Mouse (Mus musculus) gastrocnemius, postnatal 10 days (tissue): ENCODE results near the gene Tmem59. TPM values are rescaled to one million over a fixed set of nuclear protein-coding genes. Genes with fewer than 3 reads are reported as not detected.
A peak's percentile ranks its signal among the peaks of the same experiment; 100 is the strongest.

ENCODE experiments used
- DNase-seq: peaks from one replicate; pipeline ENCODE4 v3.0.0; 2021; ENCODE audit warnings: mixed read lengths
- total RNA-seq, 2 experiments: library from RNA; stranded (reverse); gene quantifications; 2 replicates each; pipeline ENCODE4 v1.2.3; 2021

The Tmem59 gene
- total RNA-seq, 2 experiments from 2014 or later: 113 to 119 TPM

DNA sequence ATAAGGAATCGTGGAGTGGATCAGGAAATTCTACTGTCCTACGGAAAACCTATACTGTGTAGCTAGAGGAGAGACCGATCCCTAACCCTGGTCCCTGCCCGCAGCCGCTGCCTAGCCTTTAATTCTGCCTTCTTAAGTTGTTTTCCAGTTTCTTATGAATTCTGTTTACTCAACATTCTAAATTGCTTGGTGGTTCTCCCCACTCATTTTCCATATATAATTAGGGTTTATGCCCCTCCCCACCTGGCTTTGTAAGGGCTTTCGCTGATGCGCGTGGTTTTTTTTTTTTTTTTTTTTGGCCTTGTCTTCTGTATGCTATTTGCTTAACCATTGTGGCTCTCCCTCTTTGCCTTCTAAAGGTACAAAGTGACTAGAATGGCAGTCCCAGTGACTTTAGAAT lies 1.4 kb downstream of the Tmem59 start:
- DNase-seq: no peak

DNA sequence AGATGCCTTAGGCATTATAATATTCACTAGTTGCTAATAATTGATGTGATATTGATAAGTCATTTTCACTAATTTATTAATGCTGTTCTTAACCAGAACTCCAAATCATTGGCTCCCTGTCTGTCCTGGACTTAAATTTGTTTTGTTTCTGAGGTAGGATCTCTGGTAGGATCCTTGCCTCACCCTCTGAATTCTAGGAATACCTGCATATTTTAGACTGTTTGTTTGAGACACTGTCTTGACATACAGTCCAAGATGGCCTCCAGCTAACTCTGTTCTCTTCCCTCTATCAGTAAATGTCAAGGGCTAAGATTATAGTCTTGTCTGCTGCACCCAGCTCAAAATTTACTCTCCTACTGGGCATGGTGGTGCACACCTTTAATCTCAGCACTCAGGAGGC lies 2.5 kb downstream of the Tmem59 start:
- no peak for DNase-seq

GRCm38 (mm10) chr4:107181866-107182265 lies 3.7 kb downstream of the Tmem59 start:
- DNase-seq: no peak

- DNase-seq: no peak
Observed at GRCm38 (mm10) chr4:107182796-107183195, 4.6 kb downstream of the Tmem59 start.

- DNase-seq: no peak
Observed at GRCm38 (mm10) chr4:107183203-107183602, 5.0 kb downstream of the Tmem59 start.

- DNase-seq: no peak
Observed at GRCm38 (mm10) chr4:107185703-107186102, 7.5 kb downstream of the Tmem59 start.

GRCm38 (mm10) chr4:107193841-107194240 lies 15.6 kb downstream of the Tmem59 start:
- no peak for DNase-seq

- DNase-seq: no peak
Observed at GRCm38 (mm10) chr4:107196454-107196853, 18.3 kb downstream of the Tmem59 start.

GRCm38 (mm10) chr4:107198072-107198471 lies 19.9 kb downstream of the Tmem59 start:
- DNase-seq: no peak

DNA sequence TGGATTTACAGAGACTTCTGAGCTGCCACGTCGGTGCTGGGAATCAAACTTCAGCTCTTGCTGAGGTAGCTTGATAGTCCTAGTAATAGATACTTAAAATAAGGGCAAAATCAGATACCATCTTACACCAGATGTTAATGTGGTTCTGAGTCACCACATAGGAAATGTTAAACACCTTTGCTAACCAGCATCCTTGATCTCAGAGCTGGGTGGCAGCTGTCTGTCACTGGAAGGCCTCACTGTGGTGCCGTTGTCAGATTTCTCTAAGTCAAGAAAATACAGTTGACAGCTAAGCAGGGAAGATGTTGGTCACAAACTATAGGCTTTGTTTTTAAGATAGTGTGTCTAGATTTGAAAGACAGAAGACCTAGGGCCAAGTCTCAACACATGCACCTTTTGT lies 23.6 kb downstream of the Tmem59 start:
- no peak for DNase-seq

DNA sequence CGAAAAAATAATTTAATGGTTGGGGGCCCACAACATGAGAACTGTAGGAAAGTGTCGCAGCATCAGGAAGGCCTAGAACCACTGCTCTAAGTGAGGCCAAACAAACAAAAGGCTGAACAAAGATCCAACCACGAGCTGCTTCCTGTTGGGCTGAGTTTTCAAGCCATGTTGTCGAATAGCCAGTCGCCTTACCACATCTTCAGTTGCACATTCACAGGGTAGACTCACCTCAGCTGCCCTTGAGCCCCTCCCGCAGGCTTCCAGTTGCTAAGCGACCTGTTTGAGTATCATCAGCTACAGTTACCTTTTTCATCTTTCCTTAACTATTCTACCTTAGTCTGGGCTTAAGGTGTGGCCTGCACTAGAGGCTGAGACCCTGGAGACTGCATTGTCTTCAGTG lies 24.8 kb downstream of the Tmem59 start:
- DNase-seq: no peak

DNA sequence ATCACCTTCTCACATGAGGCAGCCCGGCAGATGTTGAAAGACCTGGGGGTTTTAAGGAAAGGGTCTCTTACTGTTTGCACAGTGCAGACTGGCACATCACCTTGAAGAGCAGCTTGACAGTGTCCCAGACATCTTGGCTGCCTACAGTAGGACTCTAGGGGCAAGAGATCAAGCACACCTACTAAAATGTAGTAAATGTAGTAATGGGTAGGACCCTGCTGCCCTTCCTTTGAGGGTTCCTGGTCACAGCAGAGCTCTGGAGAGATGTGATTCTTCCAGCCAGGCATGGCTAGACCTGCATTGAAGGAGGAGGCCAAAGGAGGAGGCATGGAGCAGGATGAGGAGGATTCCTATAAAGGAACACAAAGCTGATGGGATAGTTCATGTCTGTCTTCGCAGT lies 28.8 kb downstream of the Tmem59 start:
- no peak for DNase-seq

DNA sequence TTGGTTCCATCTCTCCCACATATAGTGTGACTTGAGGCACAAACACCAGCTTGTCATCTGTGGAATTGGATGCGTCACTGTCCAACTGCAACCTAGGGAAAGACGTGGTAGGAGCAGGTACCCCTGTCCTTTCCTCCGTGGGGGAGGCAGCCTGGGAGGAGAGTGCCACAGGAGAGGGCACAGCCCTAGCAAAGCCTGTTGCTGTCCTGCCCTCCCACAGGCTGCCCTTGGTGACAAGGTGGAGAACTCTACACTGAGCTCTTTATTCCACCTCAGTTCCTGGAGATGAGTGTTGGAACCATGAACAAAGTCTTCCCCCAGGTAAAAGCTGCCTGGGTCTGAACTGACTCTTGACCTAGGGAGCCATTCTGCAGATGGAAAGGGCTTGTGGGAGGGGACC lies 30.7 kb downstream of the Tmem59 start, which contains the start of gene Ldlrad1:
Gene Ldlrad1 (plus strand): TSS at position 301 of the 400 bp plus-strand sequence.
- DNase-seq: no peak

GRCm38 (mm10) chr4:107210483-107211097 lies 32.4 kb downstream of the Tmem59 start:
- no peak for DNase-seq

- DNase-seq: no peak
Observed at GRCm38 (mm10) chr4:107211465-107211864, 33.3 kb downstream of the Tmem59 start.

DNA sequence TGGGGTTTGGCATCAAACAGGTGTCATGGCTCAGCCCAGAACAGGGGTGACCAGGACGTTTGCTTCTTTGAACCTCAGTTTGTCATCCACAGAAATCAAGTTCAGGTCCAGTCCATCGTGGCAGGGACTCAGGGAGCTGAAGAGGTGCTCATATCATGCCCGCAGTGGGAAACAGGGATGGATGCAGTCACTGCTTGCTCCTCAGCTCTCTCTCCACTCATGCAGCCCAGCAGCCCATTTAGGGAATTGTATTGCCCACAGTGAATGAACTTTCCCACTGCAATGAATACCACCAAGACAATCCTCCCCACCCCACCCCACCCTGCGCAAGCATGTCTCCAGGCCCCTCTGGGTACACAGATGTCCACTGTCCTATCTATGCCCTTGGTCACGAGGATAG lies 33.7 kb downstream of the Tmem59 start:
- no peak for DNase-seq

DNA sequence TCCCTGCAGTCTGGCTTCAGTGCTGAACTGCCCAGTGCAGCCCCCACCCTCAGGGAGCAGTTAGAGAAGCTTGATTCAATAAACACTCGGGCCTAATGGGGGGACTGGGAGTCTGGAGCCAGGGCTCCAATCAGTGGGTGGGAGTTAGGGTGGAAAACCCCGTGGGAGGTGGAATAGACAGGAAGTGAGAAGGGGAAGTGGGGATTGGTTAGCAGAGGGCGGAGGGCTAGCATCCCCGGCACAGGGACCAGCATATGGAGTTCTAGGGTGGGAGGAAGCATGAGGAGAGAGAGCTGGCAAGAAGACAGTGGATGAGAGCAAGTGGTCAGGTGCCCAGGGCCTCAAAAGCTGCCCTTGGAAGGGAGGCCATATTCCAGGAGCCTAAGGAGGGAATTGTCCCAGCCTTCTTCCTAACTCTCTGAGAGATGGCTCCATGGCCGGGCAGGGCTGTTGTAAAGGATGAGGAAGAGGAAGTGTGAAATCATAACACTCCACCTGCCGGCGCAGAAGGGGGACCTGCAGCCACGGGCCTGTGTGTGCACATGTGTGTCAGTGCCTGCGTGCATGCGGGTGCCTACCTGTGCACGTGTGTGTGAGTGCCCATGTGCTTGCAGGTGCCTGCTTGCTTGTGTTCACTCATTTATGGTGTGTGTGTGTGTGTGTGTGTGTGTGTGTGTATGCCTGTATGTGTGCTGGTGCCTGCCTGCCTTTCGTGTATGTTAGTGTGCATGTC lies 35.2 kb downstream of the Tmem59 start:
- no peak for DNase-seq

DNA sequence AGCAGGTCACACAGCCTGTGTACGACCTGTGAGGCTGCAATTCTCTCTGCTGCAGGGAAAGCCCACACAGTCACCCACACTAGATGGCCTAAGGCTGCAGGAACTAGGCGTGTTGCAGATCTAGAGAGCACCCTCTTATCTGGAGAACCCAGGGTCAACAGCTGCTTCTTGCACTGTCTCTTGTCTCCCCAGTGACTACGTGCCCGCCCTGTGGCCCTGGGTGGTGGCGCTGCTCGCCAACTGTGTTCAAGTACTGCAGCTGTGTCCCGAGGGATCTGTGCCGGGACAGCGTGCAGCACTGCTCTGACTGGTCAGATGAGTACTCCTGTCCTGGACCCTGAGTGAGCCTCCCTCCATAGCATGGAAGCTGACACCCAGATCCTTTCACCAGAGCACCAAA lies 39.4 kb downstream of the Tmem59 start:
- DNase-seq: no peak

- DNase-seq: no peak
Observed at GRCm38 (mm10) chr4:107221524-107221923, 43.3 kb downstream of the Tmem59 start.

GRCm38 (mm10) chr4:107223225-107224204 lies 45.3 kb downstream of the Tmem59 start:
- peak; percentile 68 for DNase-seq

DNA sequence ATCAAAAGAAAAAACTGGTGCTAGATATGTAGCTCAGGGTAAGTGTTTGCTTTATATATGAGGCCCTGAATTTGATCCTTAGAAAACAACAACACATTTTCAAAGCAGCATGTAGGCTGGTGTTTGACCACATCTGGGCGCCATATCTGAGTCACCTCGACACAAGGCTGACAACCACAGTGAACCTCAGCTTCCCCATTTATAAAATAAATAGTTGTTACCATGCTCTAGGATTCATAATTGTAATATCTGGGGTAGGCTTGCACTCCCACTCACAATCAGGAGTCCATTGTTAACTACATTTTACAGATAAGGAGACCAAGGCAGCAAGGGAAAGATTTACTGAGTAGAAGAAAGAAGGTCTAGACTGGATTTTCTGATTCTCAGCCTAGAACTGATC lies 48.1 kb downstream of the Tmem59 start:
- DNase-seq: no peak

DNA sequence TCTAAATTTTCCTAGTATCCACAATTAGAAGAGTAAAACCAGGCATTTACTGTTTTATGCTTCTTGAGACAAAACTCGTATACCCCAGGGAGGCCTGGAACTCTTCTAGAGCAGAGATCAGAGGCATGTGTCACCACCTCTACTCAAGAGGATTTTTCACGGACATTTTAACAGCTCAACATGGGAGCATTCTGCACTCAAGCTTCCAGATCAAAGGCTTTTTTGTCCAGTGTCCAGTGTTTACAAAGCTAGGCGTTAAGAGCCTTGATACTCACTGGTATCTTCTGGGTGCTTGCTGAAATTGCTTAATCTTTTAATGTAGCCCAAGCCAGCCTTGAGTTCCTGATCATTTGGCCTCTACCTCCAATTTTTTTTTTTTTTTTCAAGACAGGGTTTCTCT lies 54.0 kb downstream of the Tmem59 start:
- no peak for DNase-seq

- no peak for DNase-seq
Observed at GRCm38 (mm10) chr4:107238253-107238652, 60.1 kb downstream of the Tmem59 start.
